Mouse (Mus musculus): ENCODE data around the gene Myl4.

DNA sequence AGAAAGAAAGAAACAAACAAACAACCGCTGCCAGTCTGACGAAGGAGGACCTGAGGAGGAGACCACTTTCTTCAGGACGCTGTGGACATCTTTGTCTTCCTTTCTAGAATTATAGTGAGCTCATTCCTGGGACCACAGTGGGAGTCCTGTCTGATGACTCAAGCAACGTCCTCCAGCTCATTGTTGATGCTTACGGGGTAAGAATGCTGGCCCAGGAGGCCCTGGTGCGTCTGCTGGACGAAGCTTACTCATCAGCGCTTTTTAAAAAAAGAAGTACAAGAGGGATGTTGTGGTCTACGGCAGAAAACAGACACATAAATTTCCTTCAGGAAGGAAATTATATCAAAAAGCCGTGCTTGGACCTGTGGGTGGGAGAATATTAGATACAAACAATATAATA lies 90.4 kb downstream of the Myl4 start:
- no peak for TF ChIP-seq CTCF (IDR thresholded peaks at IDR 0.05; ENCODE audit: low read depth)
- TF ChIP-seq EP300 (IDR thresholded peaks at IDR 0.05; ENCODE audit: low read depth) = no peak

All from heart, postnatal 0 days (tissue).